Mouse (Mus musculus): Measurements from ENCODE around the gene A130010J15Rik. TPM values are rescaled to one million over a fixed set of nuclear protein-coding genes. Genes with fewer than 3 reads are reported as not detected.
A peak's percentile ranks its signal among the peaks of the same experiment; 100 is the strongest.

The A130010J15Rik gene
- 17.6 and 18.0 TPM in 2 replicates for polyA plus RNA-seq (2014; fragmentation: Nextera tagmentation; extraction: Ambion mirVana)

GRCm38 (mm10) chr1:193167746-193168145 is at the start of gene A130010J15Rik:
A130010J15Rik (plus strand) TSS chr1:193168046.
- Histone ChIP-seq H3K36me3 (replicated peaks; ENCODE audit: control insufficient read depth, insufficient read depth, low read depth, low read length) (no peaks in the 10 kb centered on the region), H3K9ac (replicated peaks; ENCODE audit: low read length) (no peak within 1 kb of the TSS), H3K9me3 (replicated peaks; ENCODE audit: control insufficient read depth, low read length) (no peaks in the 10 kb centered on the region), H3K27me3 (ENCODE audit: control insufficient read depth, insufficient read depth, low read length) (no peaks in the 10 kb centered on the region), H3K4me1 (ENCODE audit: control insufficient read depth, insufficient read depth, low read length) (no peaks in the 10 kb centered on the region), H3K4me2 (ENCODE audit: low read depth, low read length) (no peak within 1 kb of the TSS), H3K27ac (replicated peaks; ENCODE audit: low read depth, low read length) (no peak within 1 kb of the TSS), H3K4me3 (ENCODE audit: low read depth, low read length) (no peak within 1 kb of the TSS)
- no peak for DNase-seq (ENCODE audit: low spot score)
- 92% methylated on average over 3 of the region's 3 CpGs for WGBS
- no peak for ATAC-seq (replicated peaks; ENCODE audit: insufficient number of reproducible peaks, low FRiP score, low TSS enrichment, low read depth)

- no peak overlapping the region for H3K4me3 ChIP-seq (ENCODE audit: low read depth, low read length)
- H3K27me3 ChIP-seq (ENCODE audit: control insufficient read depth, insufficient read depth, low read length) = no peaks in the 10 kb centered on the region
- no peak for ATAC-seq (replicated peaks; ENCODE audit: insufficient number of reproducible peaks, low FRiP score, low TSS enrichment, low read depth)
- WGBS = 89% methylated on average over 7 of the region's 7 CpGs
- H3K27ac ChIP-seq (replicated peaks; ENCODE audit: low read depth, low read length) = no peak overlapping the region
- H3K4me1 ChIP-seq (ENCODE audit: control insufficient read depth, insufficient read depth, low read length) = no peaks in the 10 kb centered on the region
- H3K4me2 ChIP-seq (ENCODE audit: low read depth, low read length) = no peak overlapping the region
- peaks cover 17% of the 10 kb centered on the region for H3K36me3 ChIP-seq (replicated peaks; ENCODE audit: control insufficient read depth, insufficient read depth, low read depth, low read length)
- no peak overlapping the region for H3K9ac ChIP-seq (replicated peaks; ENCODE audit: low read length)
- DNase-seq (ENCODE audit: low spot score) = no peak
- H3K9me3 ChIP-seq (replicated peaks; ENCODE audit: control insufficient read depth, low read length) = no peaks in the 10 kb centered on the region
Measured at GRCm38 (mm10) chr1:193122793-193123192, 45.1 kb upstream of the A130010J15Rik start.

- ATAC-seq (replicated peaks; ENCODE audit: insufficient number of reproducible peaks, low FRiP score, low TSS enrichment, low read depth) (no peak), DNase-seq (ENCODE audit: low spot score) (no peak)
- Histone ChIP-seq H3K4me1 (ENCODE audit: control insufficient read depth, insufficient read depth, low read length) (no peaks in the 10 kb centered on the region), H3K36me3 (replicated peaks; ENCODE audit: control insufficient read depth, insufficient read depth, low read depth, low read length) (peaks cover 16% of the 10 kb centered on the region), H3K27me3 (ENCODE audit: control insufficient read depth, insufficient read depth, low read length) (no peaks in the 10 kb centered on the region), H3K27ac (replicated peaks; ENCODE audit: low read depth, low read length) (no peak overlapping the region), H3K4me2 (ENCODE audit: low read depth, low read length) (no peak overlapping the region), H3K9me3 (replicated peaks; ENCODE audit: control insufficient read depth, low read length) (no peaks in the 10 kb centered on the region), H3K9ac (replicated peaks; ENCODE audit: low read length) (no peak overlapping the region), H3K4me3 (ENCODE audit: low read depth, low read length) (no peak overlapping the region)
- WGBS = 89% methylated on average over 6 of the region's 6 CpGs
Measured at GRCm38 (mm10) chr1:193123290-193123689, 44.6 kb upstream of the A130010J15Rik start.

- Histone ChIP-seq H3K4me2 (ENCODE audit: low read depth, low read length) (no peak overlapping the region), H3K4me1 (ENCODE audit: control insufficient read depth, insufficient read depth, low read length) (no peaks in the 10 kb centered on the region), H3K27me3 (ENCODE audit: control insufficient read depth, insufficient read depth, low read length) (no peaks in the 10 kb centered on the region), H3K9ac (replicated peaks; ENCODE audit: low read length) (no peak overlapping the region), H3K36me3 (replicated peaks; ENCODE audit: control insufficient read depth, insufficient read depth, low read depth, low read length) (peaks cover 14% of the 10 kb centered on the region), H3K4me3 (ENCODE audit: low read depth, low read length) (no peak overlapping the region), H3K9me3 (replicated peaks; ENCODE audit: control insufficient read depth, low read length) (no peaks in the 10 kb centered on the region), H3K27ac (replicated peaks; ENCODE audit: low read depth, low read length) (no peak overlapping the region)
- ATAC-seq (replicated peaks; ENCODE audit: insufficient number of reproducible peaks, low FRiP score, low TSS enrichment, low read depth) (no peak), DNase-seq (ENCODE audit: low spot score) (no peak)
- 84% methylated on average over 4 of the region's 4 CpGs for WGBS
Measured at GRCm38 (mm10) chr1:193125835-193126234, 42.0 kb upstream of the A130010J15Rik start.

GRCm38 (mm10) chr1:193128055-193128454 is 39.8 kb upstream of the A130010J15Rik start:
- H3K9me3 ChIP-seq (replicated peaks; ENCODE audit: control insufficient read depth, low read length) = no peaks in the 10 kb centered on the region
- H3K4me2 ChIP-seq (ENCODE audit: low read depth, low read length) = no peak overlapping the region
- H3K36me3 ChIP-seq (replicated peaks; ENCODE audit: control insufficient read depth, insufficient read depth, low read depth, low read length) = peaks cover 2% of the 10 kb centered on the region
- H3K4me3 ChIP-seq (ENCODE audit: low read depth, low read length) = no peak overlapping the region
- no peak overlapping the region for H3K27ac ChIP-seq (replicated peaks; ENCODE audit: low read depth, low read length)
- no peak overlapping the region for H3K9ac ChIP-seq (replicated peaks; ENCODE audit: low read length)
- DNase-seq (ENCODE audit: low spot score) (no peak), ATAC-seq (replicated peaks; ENCODE audit: insufficient number of reproducible peaks, low FRiP score, low TSS enrichment, low read depth) (no peak)
- no peaks in the 10 kb centered on the region for H3K27me3 ChIP-seq (ENCODE audit: control insufficient read depth, insufficient read depth, low read length)
- H3K4me1 ChIP-seq (ENCODE audit: control insufficient read depth, insufficient read depth, low read length) = no peaks in the 10 kb centered on the region
- WGBS = 91% methylated on average over 6 of the region's 6 CpGs

- 22% methylated on average over 5 of the region's 5 CpGs for WGBS
- no peaks in the 10 kb centered on the region for H3K9me3 ChIP-seq (replicated peaks; ENCODE audit: control insufficient read depth, low read length)
- peak overlapping the region; percentile 41 for H3K4me2 ChIP-seq (ENCODE audit: low read depth, low read length)
- DNase-seq (ENCODE audit: low spot score) = no peak
- H3K4me1 ChIP-seq (ENCODE audit: control insufficient read depth, insufficient read depth, low read length) = no peaks in the 10 kb centered on the region
- H3K4me3 ChIP-seq (ENCODE audit: low read depth, low read length) = peak overlapping the region; percentile 71
- no peak for ATAC-seq (replicated peaks; ENCODE audit: insufficient number of reproducible peaks, low FRiP score, low TSS enrichment, low read depth)
- no peaks in the 10 kb centered on the region; the same call in 1 of the 2 replicates for H3K36me3 ChIP-seq (replicated peaks; ENCODE audit: control insufficient read depth, insufficient read depth, low read depth, low read length)
- H3K9ac ChIP-seq (replicated peaks; ENCODE audit: low read length) = peak overlapping the region; percentile 70
- no peak overlapping the region for H3K27ac ChIP-seq (replicated peaks; ENCODE audit: low read depth, low read length)
- no peaks in the 10 kb centered on the region for H3K27me3 ChIP-seq (ENCODE audit: control insufficient read depth, insufficient read depth, low read length)
Measured at GRCm38 (mm10) chr1:193129321-193129720, 38.5 kb upstream of the A130010J15Rik start.

- peak within 1 kb of the TSS; percentile 41 for H3K4me2 ChIP-seq (ENCODE audit: low read depth, low read length)
- H3K27ac ChIP-seq (replicated peaks; ENCODE audit: low read depth, low read length) = no peak within 1 kb of the TSS
- H3K36me3 ChIP-seq (replicated peaks; ENCODE audit: control insufficient read depth, insufficient read depth, low read depth, low read length) = no peaks in the 10 kb centered on the region; the same call in 1 of the 2 replicates
- ATAC-seq (replicated peaks; ENCODE audit: insufficient number of reproducible peaks, low FRiP score, low TSS enrichment, low read depth) (peak; percentile 94), DNase-seq (ENCODE audit: low spot score) (peak; percentile 100)
- no peaks in the 10 kb centered on the region for H3K4me1 ChIP-seq (ENCODE audit: control insufficient read depth, insufficient read depth, low read length)
- H3K9me3 ChIP-seq (replicated peaks; ENCODE audit: control insufficient read depth, low read length) = no peaks in the 10 kb centered on the region
- WGBS = under 1% methylated on average over 61 of the region's 61 CpGs
- peak within 1 kb of the TSS; percentile 71 for H3K4me3 ChIP-seq (ENCODE audit: low read depth, low read length)
- no peaks in the 10 kb centered on the region for H3K27me3 ChIP-seq (ENCODE audit: control insufficient read depth, insufficient read depth, low read length)
- H3K9ac ChIP-seq (replicated peaks; ENCODE audit: low read length) = peak within 1 kb of the TSS; percentile 70
Measured at GRCm38 (mm10) chr1:193129786-193130455, 37.9 kb upstream of the A130010J15Rik start, which contains the start of gene Diexf. Diexf (minus strand) TSS chr1:193130272.

- no peak for DNase-seq (ENCODE audit: low spot score)
- Histone ChIP-seq H3K36me3 (replicated peaks; ENCODE audit: control insufficient read depth, insufficient read depth, low read depth, low read length) (no peaks in the 10 kb centered on the region; the same call in 1 of the 2 replicates), H3K27ac (replicated peaks; ENCODE audit: low read depth, low read length) (no peak overlapping the region), H3K9me3 (replicated peaks; ENCODE audit: control insufficient read depth, low read length) (no peaks in the 10 kb centered on the region), H3K27me3 (ENCODE audit: control insufficient read depth, insufficient read depth, low read length) (no peaks in the 10 kb centered on the region), H3K4me1 (ENCODE audit: control insufficient read depth, insufficient read depth, low read length) (no peaks in the 10 kb centered on the region), H3K4me3 (ENCODE audit: low read depth, low read length) (no peak overlapping the region; the same call in 1 of the 2 replicates), H3K4me2 (ENCODE audit: low read depth, low read length) (peak overlapping the region; percentile 26), H3K9ac (replicated peaks; ENCODE audit: low read length) (peak overlapping the region; percentile 38)
- 31% methylated on average over 11 of the region's 11 CpGs for WGBS
- ATAC-seq (replicated peaks; ENCODE audit: insufficient number of reproducible peaks, low FRiP score, low TSS enrichment, low read depth) = peak; percentile 53
Measured at GRCm38 (mm10) chr1:193130456-193130825, 37.4 kb upstream of the A130010J15Rik start.
